Mouse (Mus musculus) cerebellum, postnatal 36 days (tissue): ENCODE data around the gene Gm17364.
A peak's percentile ranks its signal among the peaks of the same experiment; 100 is the strongest.
"Not testable (repeated sequence)": the region's sequence is repeated elsewhere in the genome, so short reads cannot be mapped to it uniquely, and the experiment has no call there.

Source experiments
- DNase-seq, 2 experiments: peaks; one replicate each; pipeline ENCODE4 v3.0.0; 2021 to 2022; ENCODE audit warnings: mixed read lengths in 2 of 2

Gene Gm17364

DNA sequence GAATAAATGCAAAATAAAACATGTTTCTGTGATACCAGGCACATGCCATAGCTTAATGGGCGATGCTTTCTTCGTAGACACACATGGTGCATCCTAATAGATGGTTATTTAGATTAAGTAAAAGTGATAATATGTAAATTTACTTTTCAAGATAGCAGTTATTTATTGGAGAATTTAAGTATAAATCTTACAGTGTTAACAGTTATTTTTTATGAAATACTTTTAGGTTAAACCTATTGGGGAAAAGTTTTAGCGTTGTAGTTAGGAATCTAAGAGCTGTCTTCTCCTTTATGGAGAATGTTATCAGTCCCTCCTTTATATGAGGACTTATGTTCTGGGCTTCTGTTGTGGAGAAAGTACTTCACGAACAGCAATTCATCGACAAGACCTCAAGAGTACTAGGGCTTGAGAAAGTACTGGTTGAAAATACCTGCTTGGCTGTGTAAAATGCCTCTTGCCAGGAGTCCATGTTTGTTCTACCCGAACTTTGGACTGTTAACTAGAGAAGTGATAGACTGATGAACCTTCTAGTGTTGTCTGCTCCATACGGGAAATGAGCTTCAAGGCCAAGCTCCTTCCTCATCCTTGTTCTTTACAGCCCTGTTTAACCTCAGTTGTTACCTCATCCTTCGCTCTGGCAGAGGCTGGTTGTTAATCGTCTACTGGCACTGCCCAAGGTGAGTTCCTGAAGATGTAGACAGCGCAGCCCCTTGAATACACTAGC is at the start of gene Gm17364:
Gm17364 (minus strand) TSS at position 51 of the 724 bp plus-strand sequence.
- no peak for DNase-seq

DNA sequence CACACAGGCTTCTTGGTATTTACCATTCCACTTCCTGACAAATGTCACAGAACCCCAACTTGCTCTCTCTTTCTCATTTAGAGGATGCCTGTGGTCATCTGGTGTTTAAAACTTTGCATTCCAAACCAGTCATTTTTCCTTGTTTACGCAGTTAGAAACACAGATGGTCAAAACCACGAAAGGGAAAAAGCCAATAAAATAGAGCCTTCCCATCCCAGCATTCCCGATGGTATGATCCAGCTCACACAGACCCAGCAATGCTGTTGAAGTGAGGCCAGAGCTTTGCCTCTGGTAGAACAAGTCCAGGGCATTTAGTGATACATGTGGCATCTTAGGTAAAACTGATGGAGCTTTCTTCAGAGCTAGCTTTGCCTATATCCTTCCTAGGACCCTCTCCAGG is 47.7 kb upstream of the Gm17364 start:
- no peak for DNase-seq

DNA sequence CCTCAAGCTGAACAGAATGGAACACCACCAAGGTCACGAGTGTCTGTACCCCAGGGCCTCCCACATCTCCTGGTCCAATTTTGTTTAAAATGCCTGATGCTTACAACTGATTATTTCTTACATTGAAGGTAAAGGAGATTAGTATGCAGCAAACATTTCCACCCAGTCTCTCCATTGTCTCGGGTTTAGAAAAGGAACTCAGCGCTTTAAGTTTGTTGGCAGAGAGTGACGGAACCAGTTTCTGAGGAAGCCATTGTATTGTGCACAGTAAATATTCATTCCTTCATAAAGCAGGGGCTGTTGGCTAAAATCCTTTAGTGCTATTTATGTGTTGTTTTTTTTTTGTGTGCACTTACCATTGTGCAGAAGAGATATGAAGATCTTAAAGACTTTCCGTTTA is 47.0 kb upstream of the Gm17364 start:
- no peak for DNase-seq

DNA sequence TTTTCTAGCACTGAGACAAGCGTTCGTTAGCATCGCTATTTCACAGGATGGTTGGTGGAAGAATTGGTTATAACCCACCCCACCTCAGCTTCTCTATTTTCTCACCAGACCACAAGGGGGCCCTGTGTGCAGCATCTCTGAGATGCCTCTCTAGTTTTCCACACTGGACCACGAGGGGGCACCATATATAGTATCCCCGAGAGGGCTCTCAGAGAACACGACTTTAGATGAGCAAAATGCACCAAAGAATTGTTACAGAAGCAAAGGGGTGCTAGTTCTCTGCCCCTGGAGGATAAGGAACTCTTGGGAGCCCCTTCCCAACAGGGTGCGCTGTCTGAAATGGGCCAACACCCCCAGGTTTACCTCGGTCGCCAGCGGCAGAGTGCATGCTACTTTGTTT is 28.9 kb upstream of the Gm17364 start:
- DNase-seq, result peak; percentile 45 to 47

DNA sequence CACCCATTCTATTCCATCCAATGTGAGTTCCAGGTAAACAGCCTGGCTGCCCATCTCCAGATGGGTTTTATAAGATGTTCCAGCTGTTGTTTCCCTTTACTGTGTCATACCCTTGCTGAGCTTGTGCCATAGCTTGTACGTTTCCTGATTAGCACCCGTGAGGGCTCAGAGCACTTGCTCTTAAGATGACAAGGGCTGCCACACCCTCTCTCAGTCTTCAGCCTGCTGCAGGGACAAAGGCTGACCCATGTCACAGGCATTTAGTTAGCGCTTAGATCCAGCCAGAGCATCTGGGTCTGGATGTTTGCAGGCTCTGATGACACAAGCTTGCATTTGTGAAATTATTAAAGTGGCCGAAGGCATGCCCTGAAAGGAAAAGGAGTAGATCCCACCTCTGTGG is 26.3 kb upstream of the Gm17364 start:
- no peak for DNase-seq

DNA sequence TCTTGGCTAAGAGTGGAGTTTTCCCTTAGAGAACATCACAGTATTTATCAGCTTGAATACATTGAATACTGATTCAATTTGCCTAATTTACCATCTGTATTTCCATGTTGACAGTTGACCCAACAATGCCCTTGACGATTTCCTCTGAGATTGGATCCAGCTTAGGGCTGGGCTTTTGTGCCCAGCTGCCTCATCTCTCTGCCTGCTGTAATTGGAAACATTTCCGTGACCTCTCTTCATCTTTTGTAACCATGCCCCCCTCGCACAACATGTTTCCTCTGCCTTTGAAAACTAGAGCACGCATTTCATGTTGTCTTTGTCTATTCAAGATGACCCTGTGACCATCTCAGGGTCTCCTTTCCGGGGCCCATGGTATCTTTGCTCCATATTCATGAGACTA is 25.2 kb upstream of the Gm17364 start:
- DNase-seq, result no peak

DNA sequence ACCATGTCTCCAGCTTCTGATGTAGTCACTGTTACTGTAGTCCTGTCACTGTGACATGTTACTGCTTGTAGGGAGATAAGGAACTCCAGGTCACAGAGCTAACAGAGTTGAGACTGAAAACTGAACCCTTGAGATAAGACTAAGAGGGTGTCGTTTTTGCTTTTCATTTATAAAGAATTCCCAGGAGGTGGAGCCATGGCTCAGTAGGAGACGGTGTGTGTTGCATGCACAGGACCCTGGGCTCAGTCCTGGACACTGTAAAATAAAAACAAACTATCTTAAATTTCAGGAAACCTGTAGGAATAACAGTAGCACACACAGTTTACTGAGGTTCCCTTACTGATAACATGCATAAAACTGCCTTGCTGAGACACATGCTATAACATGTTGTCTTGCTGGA is 24.8 kb upstream of the Gm17364 start:
- no peak for DNase-seq

DNA sequence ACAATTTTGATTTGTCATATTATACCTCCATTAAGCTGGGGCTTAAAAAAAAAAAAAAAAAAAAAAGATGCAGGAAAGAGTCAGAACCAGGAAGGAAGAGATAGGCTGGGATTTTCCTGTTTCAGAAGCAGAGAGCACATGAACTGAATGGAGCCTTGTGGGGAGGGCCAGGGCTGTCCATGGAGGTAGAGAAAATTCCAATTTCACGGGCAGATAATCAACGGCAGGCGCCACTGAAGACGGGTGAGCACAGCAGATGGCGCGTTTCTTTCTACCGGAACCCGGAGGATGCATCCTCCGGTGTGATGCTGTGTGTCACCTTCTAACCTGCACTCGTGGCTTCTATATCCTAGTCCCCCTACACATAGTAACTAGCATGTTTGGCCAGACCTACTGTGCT is 22.6 kb upstream of the Gm17364 start:
- peak; percentile 14 to 21 for DNase-seq

DNA sequence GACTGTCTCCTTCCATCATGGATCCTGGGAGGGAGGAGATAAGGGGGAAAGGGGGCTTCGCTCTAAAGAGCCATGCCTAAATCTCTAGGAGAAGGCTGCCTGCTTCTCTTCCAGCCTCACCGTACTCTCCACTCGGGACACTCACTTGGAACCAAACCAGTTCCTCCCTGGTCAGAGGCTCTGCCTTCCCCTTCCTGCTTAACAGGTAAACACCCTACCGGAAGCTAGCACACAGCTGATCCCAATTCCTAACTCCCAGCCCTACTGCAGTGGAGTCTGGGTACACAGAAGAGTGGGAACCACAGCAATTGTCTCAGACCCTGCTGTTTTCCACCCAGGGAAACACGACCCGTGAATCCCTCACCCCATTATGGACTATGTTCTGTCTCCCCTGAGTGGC is 22.1 kb upstream of the Gm17364 start:
- DNase-seq, result no peak

DNA sequence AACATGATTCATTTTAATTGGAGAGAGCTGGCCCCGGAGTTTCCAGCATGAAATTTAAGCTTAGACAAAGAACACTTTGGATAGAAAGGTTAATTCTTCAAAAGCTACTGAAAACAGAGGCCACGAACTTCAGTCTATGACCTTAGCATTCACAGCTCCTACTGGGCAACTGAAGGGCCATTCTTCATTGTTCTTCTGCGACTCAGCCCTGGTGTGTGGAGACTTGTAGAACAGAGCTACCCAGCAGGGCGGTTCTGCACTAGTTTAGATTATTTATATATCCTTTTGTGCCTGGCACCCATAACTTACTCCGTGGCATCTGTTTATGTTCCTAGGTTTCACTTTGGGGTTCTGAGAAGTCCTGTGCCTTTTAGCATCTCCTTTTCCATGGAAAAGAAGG is 19.8 kb upstream of the Gm17364 start:
- no peak for DNase-seq

DNA sequence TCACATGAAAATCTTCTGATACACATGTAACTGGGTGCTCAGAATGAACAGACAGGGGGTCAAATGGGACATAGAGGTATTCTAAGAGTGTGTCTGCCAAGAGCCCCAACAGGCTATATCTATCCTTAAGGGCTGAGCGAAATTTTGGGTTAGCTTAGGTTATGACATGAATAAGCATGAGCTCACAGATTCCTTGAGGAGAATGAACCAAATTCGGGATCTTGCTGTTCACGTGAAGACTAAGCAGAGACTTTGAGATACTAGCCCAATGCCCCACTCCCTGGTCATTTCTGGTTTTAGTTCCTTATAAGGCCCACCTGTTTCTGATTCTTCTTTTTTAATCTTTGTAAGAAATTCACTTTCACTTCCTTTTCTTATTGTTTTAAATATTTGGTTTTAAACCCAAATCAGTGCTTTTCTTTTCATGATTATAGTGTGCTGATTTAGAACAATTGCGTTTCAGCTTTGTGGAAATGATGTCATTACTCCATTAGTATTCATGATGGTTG is 17.7 kb upstream of the Gm17364 start:
- DNase-seq, result no peak

DNA sequence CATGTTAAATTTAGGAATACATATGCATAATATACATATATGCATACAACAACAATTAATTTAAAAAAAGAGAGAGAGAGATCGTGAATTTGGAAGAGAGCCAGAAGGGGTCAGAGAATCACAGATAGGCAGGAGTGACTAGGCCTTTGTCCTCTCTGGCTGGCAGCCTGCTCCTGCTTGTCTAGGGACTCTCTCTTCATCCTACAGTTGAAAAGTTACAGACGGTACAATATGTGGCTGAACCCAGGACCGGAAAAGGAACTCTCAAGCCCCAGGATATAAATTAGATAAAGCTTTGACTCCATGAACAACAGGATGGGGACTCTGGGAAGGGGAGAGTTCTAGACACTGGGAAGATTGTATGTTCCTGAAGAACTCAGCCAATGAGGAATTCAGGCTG is 12.5 kb upstream of the Gm17364 start:
- DNase-seq, result no peak

DNA sequence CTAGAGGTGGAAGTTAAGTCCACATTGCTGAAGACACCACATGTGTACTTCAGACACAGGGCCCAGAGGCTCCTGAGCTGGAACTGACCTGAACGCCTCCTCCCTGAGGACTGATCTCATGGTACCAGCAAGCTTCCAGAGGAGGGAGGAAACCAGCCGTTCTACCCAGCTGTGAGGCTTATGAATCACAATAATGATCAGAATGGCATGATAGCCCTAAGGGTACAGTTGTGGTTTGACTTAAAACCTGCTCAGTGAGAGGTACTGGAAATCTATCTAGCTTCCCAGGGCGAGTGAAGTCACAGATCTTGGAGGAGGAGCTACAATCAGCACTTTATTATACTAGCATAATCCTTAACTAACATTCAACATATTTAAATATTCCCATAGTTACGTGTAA is 11.7 kb upstream of the Gm17364 start:
- DNase-seq, result no peak

DNA sequence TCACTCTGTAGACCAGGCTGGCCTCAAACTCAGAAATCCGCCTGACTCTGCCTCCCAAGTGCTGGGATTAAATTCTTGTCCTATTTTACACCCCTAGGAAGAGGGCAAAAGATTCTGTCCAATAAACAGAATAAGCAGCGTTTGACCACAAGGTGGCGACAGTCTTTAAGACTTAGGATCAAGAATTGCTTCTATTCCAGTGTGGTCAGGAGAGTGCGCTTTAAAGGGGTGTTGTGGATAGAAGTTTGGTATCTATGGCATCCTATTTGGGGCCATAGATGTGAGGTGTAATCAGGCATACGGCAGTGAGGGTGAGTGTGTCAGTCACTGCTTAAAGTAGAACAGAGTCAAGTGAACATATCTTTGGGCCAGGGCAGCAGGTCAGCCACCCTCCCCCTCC is 9.5 kb upstream of the Gm17364 start:
- peak; percentile 44 to 72 for DNase-seq

DNA sequence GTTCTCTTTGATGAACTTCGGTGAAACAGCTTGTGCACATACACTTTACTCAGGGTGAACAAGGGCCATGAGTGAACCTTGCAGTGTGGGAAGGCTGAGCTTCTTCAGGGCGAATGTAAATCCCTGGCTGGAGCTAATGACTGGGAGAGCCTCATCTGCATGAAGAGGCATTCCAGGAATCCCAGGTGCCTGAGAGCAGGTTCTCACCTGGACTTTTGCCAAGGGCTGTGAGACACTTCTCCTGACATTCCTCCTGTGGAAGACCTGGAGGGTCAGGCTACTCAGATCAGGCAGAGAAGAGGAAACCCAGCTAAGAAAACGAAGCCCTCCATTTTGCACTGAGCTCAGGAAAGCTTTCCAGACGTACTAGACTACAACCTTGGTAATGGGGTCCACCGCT is 6.9 kb upstream of the Gm17364 start:
- DNase-seq, result no peak

DNA sequence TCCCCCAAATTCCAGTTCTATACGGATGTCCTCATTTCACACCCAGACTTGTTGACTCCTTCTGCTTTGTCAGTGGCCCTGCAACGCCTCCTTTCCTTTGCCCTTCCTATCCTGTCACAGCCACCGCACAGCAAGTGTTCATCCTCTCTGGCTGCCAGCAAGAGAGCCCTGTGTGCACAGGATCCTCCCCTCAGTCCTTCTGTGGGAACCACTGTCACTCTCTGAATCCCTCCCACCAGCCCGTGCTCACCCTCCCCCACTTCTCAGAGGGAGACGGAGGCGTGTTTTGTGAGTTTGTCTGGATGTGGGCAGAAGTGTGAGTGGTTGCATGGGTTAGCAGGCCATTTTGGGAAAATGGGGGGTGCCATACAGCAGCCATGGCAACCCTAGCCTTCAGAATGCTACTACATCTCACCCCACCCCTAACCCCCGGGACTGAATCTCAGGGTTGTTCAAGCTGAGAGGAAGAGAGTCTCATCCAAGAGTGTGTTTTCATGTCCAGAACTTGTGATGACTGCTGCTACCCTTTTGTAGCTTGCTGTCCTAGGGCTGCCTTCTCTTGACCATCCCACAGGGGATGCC is 5.9 kb downstream of the Gm17364 start:
- DNase-seq, result no peak

DNA sequence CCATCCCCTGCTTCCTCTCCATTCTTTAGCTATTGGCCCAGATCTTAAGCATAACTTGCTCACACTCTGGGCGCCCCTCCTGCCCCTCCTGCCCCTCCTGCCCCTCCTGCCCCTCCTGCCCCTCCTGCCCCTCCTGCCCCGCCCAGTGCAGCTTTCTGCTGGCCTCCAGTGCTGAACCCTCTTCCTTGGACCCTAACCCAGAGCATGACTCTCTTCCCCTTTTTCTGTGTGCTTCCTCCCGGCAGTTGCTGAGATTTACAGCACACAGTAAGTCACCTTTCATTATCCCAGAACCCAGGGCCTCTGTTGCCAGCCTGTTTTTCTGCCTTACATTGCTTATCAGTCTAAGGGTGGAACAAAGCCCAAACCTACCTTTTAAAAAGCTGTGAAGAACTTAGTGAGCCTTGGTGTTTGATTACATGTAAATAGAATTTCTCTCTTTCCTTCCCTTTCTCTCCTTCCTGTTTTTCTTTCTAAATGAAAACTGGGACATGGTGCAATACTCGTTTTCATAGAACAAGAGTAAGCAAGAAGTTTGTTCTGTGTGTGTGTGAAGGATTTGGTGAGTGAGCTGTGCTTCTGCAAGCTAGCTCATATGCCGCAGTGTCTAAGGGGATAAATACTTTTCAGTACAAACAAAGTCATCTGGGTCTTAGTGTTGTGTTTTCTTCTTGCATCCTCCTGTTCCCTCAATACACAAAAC is 10.3 kb downstream of the Gm17364 start:
- no peak for DNase-seq

DNA sequence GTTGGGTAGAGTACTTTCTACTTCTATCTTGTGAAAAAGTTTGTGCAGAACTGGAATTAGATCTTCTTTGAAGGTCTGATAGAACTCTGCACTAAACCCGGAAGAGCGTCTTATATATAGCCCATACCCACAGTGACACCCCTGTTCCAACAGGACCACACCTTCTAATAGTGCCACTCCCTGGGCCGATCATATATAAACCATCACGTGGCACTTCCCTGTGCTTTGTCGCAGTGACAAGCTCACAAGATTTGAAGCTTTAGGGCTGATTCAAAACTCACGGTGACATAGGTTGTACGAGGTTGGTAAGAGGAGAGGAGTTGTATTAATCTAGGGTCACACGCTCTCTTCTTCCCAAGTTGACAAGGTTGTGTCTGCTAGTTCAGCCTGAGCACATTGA is 12.2 kb downstream of the Gm17364 start:
- DNase-seq, result not testable (repeated sequence)

DNA sequence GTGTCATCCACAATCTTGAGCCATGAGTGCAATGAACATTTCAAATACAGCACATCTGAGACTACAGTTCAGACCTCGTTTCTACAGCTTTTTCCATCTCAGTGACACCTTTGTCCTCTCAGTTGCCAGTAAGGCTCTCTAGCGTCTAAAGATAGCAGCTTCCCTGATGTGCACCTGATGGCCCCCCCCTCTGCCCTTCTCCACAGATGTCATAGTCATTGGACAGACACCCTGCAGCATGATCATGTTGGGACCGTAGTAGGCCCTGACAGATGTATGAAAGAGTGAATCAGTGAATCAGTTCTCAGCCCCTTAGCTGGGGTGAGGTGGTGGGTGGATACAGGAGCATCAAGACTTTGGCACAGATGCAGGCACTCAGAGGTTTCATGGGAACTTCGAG is 15.9 kb downstream of the Gm17364 start:
- DNase-seq, result no peak

DNA sequence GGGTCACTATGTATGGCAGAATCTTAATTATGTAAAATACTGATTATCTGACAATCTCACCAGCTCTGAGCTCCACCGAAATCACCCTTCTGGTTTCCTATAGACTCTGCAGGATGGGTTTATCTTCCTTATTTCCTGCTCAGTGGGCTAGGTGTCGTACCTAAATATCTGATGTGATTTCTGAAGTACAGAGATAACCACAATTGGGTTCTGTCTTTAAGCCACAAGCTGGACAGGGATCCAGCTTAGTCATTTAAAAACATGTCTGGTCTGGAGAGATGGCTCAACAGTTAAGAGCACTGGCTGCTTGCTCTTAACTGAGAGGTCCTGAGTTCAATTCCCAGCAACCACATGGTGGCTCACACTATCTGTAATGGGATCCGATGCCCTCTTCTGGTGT is 16.8 kb downstream of the Gm17364 start:
- DNase-seq, result no peak

DNA sequence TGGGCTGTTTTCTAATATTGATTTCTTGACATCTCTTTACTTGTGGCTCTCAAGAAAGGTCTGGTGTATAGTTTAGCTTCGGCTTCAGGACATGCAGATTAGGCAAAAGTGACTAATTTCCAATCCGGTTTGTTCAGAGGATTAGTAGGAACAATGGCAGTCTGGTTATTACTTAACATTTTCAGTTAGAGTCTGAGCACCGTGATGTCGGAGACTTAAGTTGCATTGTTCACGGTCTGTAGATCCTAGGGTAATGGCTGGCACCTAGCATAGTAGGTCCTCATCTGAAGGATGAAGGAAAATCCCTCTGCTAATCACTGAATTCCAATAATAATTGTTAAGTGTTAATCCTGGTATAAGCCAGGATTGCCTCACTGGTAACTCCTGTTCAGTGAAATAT is 17.7 kb downstream of the Gm17364 start:
- no peak for DNase-seq

DNA sequence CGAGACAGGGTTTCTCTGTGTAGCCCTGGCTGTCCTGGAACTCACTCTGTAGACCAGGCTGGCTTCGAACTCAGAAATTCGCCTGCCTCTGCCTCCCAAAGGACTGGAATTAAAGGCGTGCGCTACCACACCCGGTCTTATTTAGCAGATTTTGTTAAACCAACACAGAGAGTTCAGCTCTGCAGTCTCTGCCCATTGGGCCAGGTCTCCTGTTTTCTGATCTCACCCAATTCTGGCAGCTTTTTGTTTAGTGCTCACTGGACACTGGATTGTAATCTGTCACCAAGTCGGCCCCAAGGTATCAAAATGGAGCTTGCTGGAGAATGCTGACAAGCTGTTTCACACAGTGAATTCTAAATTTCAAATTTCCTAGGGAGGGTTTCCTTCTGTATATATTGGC is 21.0 kb downstream of the Gm17364 start:
- DNase-seq, result no peak

DNA sequence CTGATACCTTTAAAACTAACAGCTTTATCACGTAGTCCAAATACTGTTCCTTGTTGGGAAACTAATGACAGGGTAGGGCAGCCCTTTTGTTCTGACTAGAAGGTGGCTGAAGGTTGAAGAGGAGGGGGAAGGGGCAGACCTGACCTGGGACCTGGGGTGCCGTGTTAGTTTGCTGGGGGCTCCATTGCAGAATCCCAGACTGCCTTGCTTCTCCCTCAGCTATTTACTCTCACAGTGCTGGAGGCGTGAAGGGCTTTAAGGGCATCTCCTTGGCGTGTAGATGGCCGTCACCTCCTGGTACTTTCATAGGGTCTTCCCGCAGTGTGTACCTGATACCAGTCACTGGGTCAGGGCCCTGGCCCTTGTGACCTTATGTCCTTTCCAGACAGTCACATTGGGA is 21.6 kb downstream of the Gm17364 start:
- no peak for DNase-seq

DNA sequence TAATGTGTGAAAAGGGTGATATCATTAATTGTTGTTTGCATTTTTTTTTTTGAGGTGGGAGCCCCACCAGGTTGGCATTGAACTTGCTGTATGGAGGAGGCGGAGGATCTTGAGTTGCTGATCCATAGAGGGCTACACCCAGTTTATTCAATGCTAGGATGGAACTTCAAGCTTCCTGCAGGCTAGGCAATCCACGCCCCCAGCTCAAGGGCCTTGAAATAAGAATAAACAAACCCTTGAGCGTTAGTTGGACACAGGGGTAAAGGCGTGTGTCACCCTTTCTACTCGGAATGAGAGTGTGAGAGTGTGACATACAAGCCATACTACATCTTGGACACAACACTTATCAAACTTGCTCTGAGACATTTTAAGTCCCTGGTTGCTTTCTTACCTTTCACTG is 22.1 kb downstream of the Gm17364 start:
- DNase-seq, result no peak
